Mouse (Mus musculus) forebrain, embryonic 11.5 days (tissue): ENCODE results near the gene Pde10a. TPM values are rescaled to one million over a fixed set of nuclear protein-coding genes. Genes with fewer than 3 reads are reported as not detected.

Experiments
- ATAC-seq: fragments of 200-750 bp; cut with Nextera tagmentation; replicated peaks from 2 replicates; pipeline ENCODE4 v1.8.0; 2017; ENCODE audit warnings: moderate TSS enrichment; ENCODE audit not compliant: low FRiP score
- DNase-seq: peaks from one replicate; pipeline ENCODE4 v3.0.0-alpha.2; 2017; ENCODE audit warnings: low spot score
- H3K27ac ChIP-seq: fragments of 300-500 bp; sonication (generic); 2 replicates; pipeline ENCODE4 v1.5.1; 2014; ENCODE audit warnings: low read depth, low read length
- H3K27me3 ChIP-seq: fragments of 300-500 bp; sonication (generic); 2 replicates; pipeline ENCODE4 v1.6.1; 2014; ENCODE audit warnings: mild to moderate bottlenecking, low read length, mixed read lengths; ENCODE audit not compliant: control insufficient read depth, insufficient read depth
- H3K36me3 ChIP-seq: fragments of 300-500 bp; sonication (generic); 2 replicates; pipeline ENCODE4 v1.6.1; 2014; ENCODE audit warnings: mild to moderate bottlenecking, low read length, moderate library complexity, mixed read lengths; ENCODE audit not compliant: control insufficient read depth, insufficient read depth
- H3K4me1 ChIP-seq: fragments of 300-500 bp; sonication (generic); replicated peaks from 2 replicates; pipeline ENCODE4 v1.6.1; 2014; ENCODE audit warnings: low read length, mixed read lengths; ENCODE audit not compliant: control insufficient read depth, insufficient read depth
- H3K4me2 ChIP-seq: fragments of 300-500 bp; sonication (generic); 2 replicates; pipeline ENCODE4 v1.6.1; 2014; ENCODE audit warnings: low read depth, mild to moderate bottlenecking, low read length, moderate library complexity, mixed read lengths; ENCODE audit not compliant: severe bottlenecking
- H3K4me3 ChIP-seq: fragments of 300-500 bp; sonication (generic); 2 replicates; pipeline ENCODE4 v1.5.1; 2014; ENCODE audit warnings: low read depth, low read length
- H3K9ac ChIP-seq: fragments of 300-500 bp; sonication (generic); 2 replicates; pipeline ENCODE4 v1.6.1; 2014; ENCODE audit warnings: low read length
- H3K9me3 ChIP-seq: fragments of 300-500 bp; sonication (generic); 2 replicates; pipeline ENCODE4 v1.6.1; 2016; ENCODE audit warnings: low read length, mixed read lengths; ENCODE audit not compliant: control insufficient read depth
- WGBS: fragments of 180-500 bp; shearing (Covaris S2); extraction: QIAGEN DNeasy Blood & Tissue Kit; methylation state at CpG from one replicate; pipeline ENCODE4 v1.1.7; 2014; 5-methylcytosine and 5-hydroxymethylcytosine counted together
- polyA plus RNA-seq: library from polyadenylated mRNA; unstranded; fragments of >200 nt; fragmentation: Nextera tagmentation; extraction: Ambion mirVana; gene quantifications from 2 replicates; pipeline ENCODE4 v1.2.1, GENCODE M21; 2014

The Pde10a gene
- polyA plus RNA-seq, 1 experiment from 2014 or later = 9.0 TPM

DNA sequence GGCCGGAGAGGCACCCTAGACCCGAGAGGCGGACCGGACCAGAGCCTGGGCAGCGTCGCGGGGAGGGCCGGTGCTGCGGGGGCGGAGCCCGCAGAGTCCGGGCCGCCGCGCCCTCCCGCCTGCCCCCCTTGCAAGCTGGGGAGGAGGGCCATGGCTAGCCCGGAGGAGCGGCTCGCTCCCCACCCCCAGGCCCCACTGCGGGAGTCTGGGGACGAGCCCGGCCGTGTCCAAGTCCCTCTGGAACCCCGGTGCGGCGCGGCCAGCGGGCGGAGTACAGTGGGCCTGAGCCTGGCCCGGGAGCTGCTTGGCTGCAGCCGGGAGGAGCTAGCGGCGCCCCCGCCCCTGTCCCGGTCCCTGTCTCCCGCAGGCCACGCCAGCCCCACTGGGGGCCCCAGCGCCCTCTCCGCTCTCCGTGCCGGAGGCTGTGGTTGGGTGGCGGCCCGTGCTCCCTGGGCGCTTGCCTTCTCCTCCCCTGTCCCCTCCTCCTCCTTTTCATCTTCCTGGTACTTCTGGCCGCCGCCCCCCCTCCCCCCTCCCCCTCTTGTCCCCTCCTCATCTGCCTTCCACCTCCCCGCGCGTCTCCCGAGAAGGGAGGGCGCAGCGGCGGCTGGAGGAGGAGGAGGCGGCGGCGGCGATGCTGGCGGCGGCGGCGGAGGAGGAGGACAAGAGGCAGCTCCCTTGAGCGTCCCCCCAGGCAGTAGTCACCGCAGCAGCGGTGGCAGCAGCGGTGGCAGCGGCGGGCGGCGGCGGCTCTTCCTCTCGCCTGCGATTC lies 276.1 kb downstream of the Pde10a start:
- Histone ChIP-seq H3K27me3 (peaks cover 34% of the 10 kb centered on the region), H3K9me3 (no peaks in the 10 kb centered on the region), H3K4me2 (peak overlapping the region; percentile 95), H3K9ac (peak overlapping the region; percentile 83), H3K36me3 (no peaks in the 10 kb centered on the region), H3K4me3 (peak overlapping the region; percentile 70), H3K27ac (peak overlapping the region; percentile 66), H3K4me1 (peaks cover 10% of the 10 kb centered on the region)
- ATAC-seq = peak; percentile 83
- under 1% methylated on average over 29 of the region's 72 CpGs for WGBS
- DNase-seq = peak; percentile 88

DNA sequence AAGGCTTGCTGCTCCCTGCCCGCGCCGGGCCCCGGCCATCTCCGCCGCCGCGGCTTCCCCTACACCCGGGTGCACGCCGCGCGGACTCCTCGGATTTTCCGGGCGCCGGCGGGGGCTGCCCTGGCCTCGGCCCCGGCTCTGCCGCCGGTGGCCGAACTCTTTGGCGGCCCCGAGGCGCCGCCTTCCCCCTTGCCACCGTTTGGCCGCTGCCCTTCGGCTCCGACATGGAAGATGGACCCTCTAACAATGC lies 276.6 kb downstream of the Pde10a start:
- Histone ChIP-seq H3K4me2 (peak overlapping the region; percentile 95), H3K36me3 (no peaks in the 10 kb centered on the region), H3K9ac (peak overlapping the region; percentile 83), H3K4me1 (peaks cover 10% of the 10 kb centered on the region), H3K4me3 (peak overlapping the region; percentile 70), H3K27ac (peak overlapping the region; percentile 66; the same call in 1 of the 2 replicates), H3K9me3 (no peaks in the 10 kb centered on the region), H3K27me3 (peaks cover 32% of the 10 kb centered on the region)
- under 1% methylated on average over 31 of the region's 31 CpGs for WGBS
- ATAC-seq = peak; percentile 16; the same call in 1 of the 2 replicates
- no peak for DNase-seq

DNA sequence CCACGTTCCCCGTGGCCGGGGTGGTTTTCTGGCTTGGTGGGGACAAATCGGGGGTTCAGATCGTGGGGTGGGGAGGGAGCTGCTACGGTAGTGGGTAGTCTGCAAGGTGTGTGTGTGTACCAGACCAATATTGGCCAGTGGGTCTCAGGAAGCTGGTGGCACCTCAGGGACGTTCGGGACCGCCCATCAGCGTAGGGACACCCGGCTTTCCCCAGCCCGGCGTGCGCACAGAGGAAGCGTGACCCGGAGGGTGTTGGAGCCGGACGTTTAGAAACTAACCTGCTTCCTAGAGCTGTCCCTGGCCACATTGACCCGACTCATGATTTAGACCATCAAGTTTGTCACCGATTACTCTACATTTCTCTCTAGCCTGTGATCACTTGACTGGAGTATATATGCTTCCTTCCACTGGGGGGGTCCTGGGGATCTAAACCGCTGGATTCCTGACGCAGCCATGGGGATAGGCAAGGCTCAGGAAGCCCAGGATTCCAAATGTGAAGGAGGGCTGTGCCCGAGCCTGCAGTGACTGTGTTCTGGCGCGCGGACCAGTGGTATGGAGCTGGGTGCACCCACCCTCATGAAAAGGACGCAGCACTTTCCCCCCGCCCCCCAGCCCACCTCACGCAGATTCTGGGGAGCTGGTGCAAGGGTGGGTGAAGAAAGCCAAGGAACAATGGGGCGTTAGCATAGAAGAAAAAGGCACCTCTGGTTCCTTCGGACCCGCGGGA lies 277.2 kb downstream of the Pde10a start:
- ATAC-seq = peak; percentile 30
- WGBS = under 1% methylated on average over 33 of the region's 33 CpGs

DNA sequence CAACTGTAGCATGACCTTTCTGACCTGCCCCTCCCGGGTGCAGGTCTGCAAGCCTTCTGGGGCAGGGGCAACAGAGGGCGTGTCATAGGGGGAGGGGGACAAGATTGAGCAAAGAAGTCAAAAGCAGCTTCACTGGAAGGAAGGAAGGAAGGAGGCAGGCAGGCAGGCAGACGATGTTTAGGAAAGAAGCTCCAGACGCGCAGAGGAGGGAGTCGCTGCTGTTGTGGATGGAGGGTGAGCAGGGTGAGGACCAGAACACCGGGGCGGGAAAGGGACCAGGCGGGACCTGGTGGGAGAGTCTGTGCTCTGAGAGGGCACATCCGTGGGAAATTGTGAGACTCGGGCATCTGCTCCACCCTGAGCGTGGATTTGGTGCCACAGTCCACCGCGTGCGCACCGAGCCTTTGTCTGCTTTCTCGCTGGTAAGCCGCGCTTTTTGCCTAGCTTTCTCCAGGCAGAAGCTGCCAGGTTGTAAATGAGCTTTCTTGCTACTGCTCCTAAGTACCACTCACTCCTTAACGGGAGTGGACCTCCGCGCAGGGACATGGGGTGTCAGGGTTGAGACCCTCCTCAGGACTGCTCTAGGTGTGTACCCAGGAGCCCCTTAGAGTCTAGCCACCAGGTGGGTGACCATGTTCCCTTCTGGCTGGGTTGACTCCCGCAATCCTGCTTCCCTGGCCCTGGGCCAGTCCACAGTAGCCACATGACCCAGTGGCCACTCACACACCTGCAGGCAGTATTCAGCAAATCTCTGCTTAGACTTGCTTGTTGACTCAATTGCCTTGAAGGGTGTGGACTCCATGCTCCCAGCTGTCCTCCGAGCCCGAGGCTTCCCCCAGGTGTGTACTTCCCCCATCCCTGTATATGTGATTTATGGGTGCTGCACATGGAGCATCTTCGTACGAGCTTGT lies 278.0 kb downstream of the Pde10a start:
- DNase-seq (peak; percentile 69), ATAC-seq (no peak; the same call in 1 of the 2 replicates)
- peak overlapping the region; percentile 83 for H3K9ac ChIP-seq
- H3K27ac ChIP-seq = 0 out of 2 replicates have a peak overlapping the region, but pooled peaks have one; percentile 12
- H3K4me3 ChIP-seq = peak overlapping the region; percentile 70
- H3K9me3 ChIP-seq = no peaks in the 10 kb centered on the region
- peak overlapping the region; percentile 95 for H3K4me2 ChIP-seq
- peaks cover 10% of the 10 kb centered on the region for H3K4me1 ChIP-seq
- 7% methylated on average over 27 of the region's 27 CpGs for WGBS
- H3K27me3 ChIP-seq = peaks cover 28% of the 10 kb centered on the region
- H3K36me3 ChIP-seq = no peaks in the 10 kb centered on the region

More for the DNA sequence above, 277.2 kb downstream of the Pde10a start:
- Histone ChIP-seq H3K9ac (peak overlapping the region; percentile 83), H3K4me2 (peak overlapping the region; percentile 95), H3K27ac (no peak overlapping the region), H3K27me3 (peaks cover 32% of the 10 kb centered on the region), H3K9me3 (no peaks in the 10 kb centered on the region), H3K4me3 (peak overlapping the region; percentile 70), H3K4me1 (peaks cover 10% of the 10 kb centered on the region), H3K36me3 (no peaks in the 10 kb centered on the region)
- DNase-seq = peak; percentile 75

DNA sequence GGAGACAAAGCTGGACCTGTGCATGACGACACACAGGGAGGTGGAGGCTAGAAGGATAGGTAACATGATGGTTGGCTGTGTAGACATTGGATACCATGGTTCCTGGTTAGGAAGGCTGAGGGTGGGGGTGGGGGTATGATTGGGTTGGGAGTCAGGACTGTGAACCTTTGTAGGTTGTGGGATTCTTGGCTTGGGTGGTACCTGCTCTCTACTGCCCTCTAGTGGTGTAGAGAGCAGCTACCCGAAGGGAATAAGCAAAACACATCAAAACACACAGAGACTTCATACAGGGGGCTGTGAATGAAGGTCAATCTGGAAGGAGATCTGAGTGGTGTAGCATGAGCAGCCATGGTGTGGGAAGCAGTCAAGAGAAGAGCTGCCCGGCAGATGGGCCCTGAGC lies 282.2 kb downstream of the Pde10a start:
- H3K27ac ChIP-seq = no peak overlapping the region
- no peaks in the 10 kb centered on the region for H3K9me3 ChIP-seq
- 47% methylated on average over 3 of the region's 3 CpGs for WGBS
- H3K4me1 ChIP-seq = peaks cover 7% of the 10 kb centered on the region
- H3K4me3 ChIP-seq = no peak overlapping the region
- H3K27me3 ChIP-seq = peaks cover 8% of the 10 kb centered on the region
- H3K4me2 ChIP-seq = no peak overlapping the region
- no peaks in the 10 kb centered on the region for H3K36me3 ChIP-seq
- no peak for DNase-seq
- no peak for ATAC-seq
- H3K9ac ChIP-seq = no peak overlapping the region

DNA sequence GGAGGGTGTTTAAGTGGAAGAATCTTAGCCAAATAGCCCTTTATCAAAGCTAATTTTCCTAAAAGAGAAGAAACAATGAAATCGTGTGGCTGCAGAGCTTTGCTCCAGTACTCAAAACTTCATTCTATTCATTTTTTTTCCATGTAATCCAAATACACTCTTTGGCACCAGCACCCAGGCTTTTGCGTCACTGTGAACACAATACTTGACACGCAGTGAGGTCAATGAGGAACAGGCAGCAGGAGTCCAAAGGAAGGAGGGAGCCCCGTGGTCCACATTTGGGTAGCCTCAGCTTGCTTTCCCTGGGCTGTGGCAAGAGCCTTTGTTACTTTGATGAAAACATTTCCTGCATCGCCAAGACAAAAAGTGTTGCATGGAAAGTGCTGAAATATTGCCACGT lies 284.6 kb downstream of the Pde10a start:
- DNase-seq (no peak), ATAC-seq (no peak)
- no peaks in the 10 kb centered on the region; the same call in 1 of the 2 replicates for H3K4me1 ChIP-seq
- no peaks in the 10 kb centered on the region for H3K9me3 ChIP-seq
- H3K27me3 ChIP-seq = no peaks in the 10 kb centered on the region
- no peak overlapping the region for H3K9ac ChIP-seq
- H3K4me2 ChIP-seq = no peak overlapping the region
- no peaks in the 10 kb centered on the region for H3K36me3 ChIP-seq
- WGBS = 56% methylated on average over 6 of the region's 6 CpGs
- H3K27ac ChIP-seq = no peak overlapping the region
- no peak overlapping the region for H3K4me3 ChIP-seq

DNA sequence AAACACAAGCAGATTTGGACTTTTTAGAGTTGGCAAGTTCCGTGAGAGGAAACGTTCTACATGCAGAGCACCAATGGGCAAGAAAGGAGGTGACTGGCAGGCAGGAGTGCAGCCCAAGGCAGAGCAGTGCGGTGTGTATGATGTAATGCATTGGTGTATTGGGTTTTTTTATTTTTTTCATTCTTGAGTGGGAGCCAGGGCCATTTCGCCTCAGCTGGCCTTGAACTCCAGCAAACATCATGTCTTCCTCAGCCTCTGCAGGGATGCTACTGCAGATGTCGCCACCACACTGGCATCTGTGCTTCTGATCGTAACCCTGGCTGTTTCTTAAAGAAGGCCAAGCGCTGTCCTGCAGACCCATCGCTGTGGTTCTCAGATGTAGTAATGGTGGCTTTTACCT lies 285.0 kb downstream of the Pde10a start:
- no peak overlapping the region for H3K9ac ChIP-seq
- H3K36me3 ChIP-seq = no peaks in the 10 kb centered on the region
- no peak overlapping the region for H3K27ac ChIP-seq
- H3K4me2 ChIP-seq = no peak overlapping the region
- no peaks in the 10 kb centered on the region for H3K27me3 ChIP-seq
- 91% methylated on average over 8 of the region's 8 CpGs for WGBS
- no peak for DNase-seq
- no peaks in the 10 kb centered on the region for H3K9me3 ChIP-seq
- no peak for ATAC-seq
- no peaks in the 10 kb centered on the region for H3K4me1 ChIP-seq
- no peak overlapping the region for H3K4me3 ChIP-seq

DNA sequence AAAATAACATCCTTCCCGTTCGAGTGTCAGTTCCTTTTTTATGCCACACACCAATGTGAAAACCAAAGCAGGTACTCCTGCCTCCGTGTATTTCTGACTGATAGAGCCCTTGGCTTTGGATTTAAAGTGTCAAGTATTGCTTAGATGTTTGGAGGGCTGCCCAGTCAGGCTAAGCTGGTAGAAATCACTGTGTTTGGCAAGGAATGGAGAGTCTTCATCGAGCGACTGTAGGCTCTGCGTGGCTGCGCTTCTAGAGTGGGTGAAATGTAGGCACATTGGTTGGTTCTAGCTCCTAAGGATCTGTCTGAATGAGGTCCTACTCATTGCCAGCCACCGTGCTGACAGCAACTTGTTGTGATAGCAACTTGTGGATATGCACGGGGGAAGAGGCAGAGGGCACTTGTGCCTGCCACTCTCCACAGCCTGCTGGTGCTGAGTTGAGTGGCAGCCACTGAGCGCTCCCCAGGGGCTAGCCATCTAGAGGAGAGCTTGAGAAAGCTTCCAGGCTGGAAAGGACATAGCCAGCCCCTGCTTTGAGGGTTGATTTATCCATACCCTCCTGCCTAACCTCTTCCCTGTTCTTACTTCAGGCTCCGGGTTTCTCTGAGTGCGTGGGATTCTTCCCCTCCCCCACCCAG lies 287.2 kb downstream of the Pde10a start:
- DNase-seq = no peak
- 62% methylated on average over 12 of the region's 12 CpGs for WGBS
- no peak overlapping the region for H3K27ac ChIP-seq
- H3K4me2 ChIP-seq = no peak overlapping the region
- H3K9me3 ChIP-seq = no peaks in the 10 kb centered on the region
- no peaks in the 10 kb centered on the region for H3K27me3 ChIP-seq
- H3K4me3 ChIP-seq = no peak overlapping the region
- H3K36me3 ChIP-seq = no peaks in the 10 kb centered on the region
- no peaks in the 10 kb centered on the region for H3K4me1 ChIP-seq
- no peak for ATAC-seq
- H3K9ac ChIP-seq = no peak overlapping the region
